Mouse (Mus musculus): ENCODE data around the gene Tectb. TPM values are rescaled to one million over a fixed set of nuclear protein-coding genes. Genes with fewer than 3 reads are reported as not detected.
"Not testable (repeated sequence)": the region's sequence is repeated elsewhere in the genome, so short reads cannot be mapped to it uniquely, and the experiment has no call there.

The Tectb gene
- polyA plus RNA-seq, 1 experiment from 2014 or later: 0.48 TPM

DNA sequence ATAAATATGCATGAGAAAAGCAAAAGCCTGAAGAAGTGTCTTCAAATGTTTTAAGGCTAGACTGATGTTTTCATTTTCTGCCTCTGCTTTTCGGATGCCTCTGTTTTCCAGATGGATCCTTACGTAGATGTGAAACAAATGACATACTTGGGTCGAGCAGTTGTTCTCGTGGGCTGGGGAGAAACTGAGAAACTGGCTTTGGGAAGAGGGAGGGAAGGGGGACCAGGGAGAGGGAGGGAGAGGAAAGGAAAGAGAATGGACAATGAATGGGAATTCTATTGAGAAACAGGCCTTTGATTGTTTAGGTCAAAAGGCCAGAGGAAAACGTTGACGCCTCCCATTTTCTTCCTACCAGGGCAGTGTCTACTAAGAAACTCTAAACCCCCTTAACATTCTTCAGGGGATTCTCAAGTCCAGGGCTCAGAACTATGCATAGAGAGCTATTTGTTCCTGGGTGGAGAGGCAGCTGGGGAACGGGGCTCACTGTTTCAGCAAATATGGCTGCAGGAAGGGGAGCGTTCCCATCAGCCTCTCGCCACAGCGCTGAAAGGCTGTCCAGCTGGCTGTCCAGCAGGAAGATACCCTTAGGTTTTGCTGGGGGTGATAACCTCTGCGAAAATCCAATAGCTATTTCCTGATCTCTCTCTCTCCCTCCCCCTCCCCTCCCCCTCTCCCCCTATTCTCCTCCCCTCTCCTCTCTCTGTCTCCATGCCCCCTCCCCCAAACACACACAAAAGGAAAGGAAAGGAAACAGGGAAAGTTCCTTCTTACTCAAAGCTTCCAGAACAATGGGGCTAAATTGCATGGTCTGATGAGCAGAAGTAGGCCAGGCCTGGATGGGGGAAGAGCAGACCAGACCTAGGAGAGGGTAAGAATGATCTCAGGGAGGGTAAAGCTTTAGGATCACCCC is 36.9 kb upstream of the Tectb start:
- Histone ChIP-seq H3K4me2 (ENCODE audit: low read depth, low read length) (no peak overlapping the region), H3K27me3 (ENCODE audit: control insufficient read depth, insufficient read depth, low read depth, low read length) (no peaks in the 10 kb centered on the region), H3K9me3 (ENCODE audit: control insufficient read depth, low read length) (no peaks in the 10 kb centered on the region), H3K36me3 (ENCODE audit: control insufficient read depth, insufficient read depth, low read length) (no peaks in the 10 kb centered on the region), H3K4me1 (replicated peaks; ENCODE audit: control insufficient read depth, insufficient read depth, low read length) (peaks cover 19% of the 10 kb centered on the region), H3K27ac (ENCODE audit: low read length) (peak overlapping the region; percentile 67; the same call in 1 of the 2 replicates), H3K4me3 (ENCODE audit: low read length) (no peak overlapping the region), H3K9ac (ENCODE audit: low read length) (no peak overlapping the region)
- ATAC-seq (ENCODE audit: low read depth): peak; percentile 51
- 39% methylated on average over 11 of the region's 11 CpGs for WGBS

DNA sequence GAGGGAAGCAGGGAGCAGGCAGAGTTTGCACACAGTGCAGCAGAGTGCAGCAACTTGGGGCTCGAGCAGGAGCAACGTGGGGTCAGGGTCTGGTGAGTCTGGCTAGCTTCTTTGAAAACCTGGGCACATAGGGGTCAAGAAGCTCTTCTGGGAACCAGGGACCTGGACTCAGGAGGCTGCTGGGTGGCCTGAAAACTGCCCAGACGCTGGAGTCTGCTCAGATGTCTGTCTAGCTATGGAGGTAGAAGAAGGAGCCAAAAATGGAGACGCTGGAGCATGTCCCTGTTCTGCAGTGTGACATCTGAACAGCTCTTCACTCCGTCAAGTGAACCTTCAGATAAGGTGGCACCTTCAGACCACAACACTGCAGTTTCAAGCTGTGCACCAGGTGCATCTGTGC is 35.8 kb upstream of the Tectb start:
- Histone ChIP-seq H3K4me3 (ENCODE audit: low read length) (no peak overlapping the region), H3K36me3 (ENCODE audit: control insufficient read depth, insufficient read depth, low read length) (no peaks in the 10 kb centered on the region), H3K27ac (ENCODE audit: low read length) (no peak overlapping the region), H3K9me3 (ENCODE audit: control insufficient read depth, low read length) (no peaks in the 10 kb centered on the region), H3K4me1 (replicated peaks; ENCODE audit: control insufficient read depth, insufficient read depth, low read length) (peaks cover 19% of the 10 kb centered on the region; the same call in 1 of the 2 replicates), H3K9ac (ENCODE audit: low read length) (no peak overlapping the region), H3K4me2 (ENCODE audit: low read depth, low read length) (no peak overlapping the region), H3K27me3 (ENCODE audit: control insufficient read depth, insufficient read depth, low read depth, low read length) (no peaks in the 10 kb centered on the region)
- 58% methylated on average over 5 of the region's 5 CpGs for WGBS
- ATAC-seq (ENCODE audit: low read depth): no peak

DNA sequence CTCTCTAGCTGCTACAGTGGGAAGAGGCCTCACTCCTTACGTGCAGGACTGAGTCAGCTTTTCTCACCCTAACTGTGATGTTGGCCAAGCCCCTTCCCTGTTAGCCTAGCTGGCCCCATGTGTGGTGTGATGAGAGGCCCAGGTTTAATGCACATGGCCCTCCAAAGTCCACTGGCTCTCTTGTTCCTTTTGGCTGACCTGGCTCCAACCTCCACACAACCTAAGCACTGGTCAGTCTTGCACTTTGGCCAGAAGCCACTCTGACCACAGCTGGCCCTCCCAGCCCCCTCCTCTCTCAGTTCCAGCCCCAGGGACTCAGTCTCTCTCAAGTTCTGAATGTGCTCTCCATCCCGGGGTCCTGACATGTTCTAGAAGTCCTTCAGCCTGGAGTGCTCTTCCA is 35.4 kb upstream of the Tectb start:
- H3K4me1 ChIP-seq (replicated peaks; ENCODE audit: control insufficient read depth, insufficient read depth, low read length): peaks cover 19% of the 10 kb centered on the region; the same call in 1 of the 2 replicates
- H3K4me3 ChIP-seq (ENCODE audit: low read length): no peak overlapping the region
- H3K27ac ChIP-seq (ENCODE audit: low read length): no peak overlapping the region
- 52% methylated on average over 2 of the region's 2 CpGs for WGBS
- no peak overlapping the region for H3K4me2 ChIP-seq (ENCODE audit: low read depth, low read length)
- H3K9me3 ChIP-seq (ENCODE audit: control insufficient read depth, low read length): no peaks in the 10 kb centered on the region
- H3K9ac ChIP-seq (ENCODE audit: low read length): no peak overlapping the region
- no peaks in the 10 kb centered on the region for H3K36me3 ChIP-seq (ENCODE audit: control insufficient read depth, insufficient read depth, low read length)
- ATAC-seq (ENCODE audit: low read depth): no peak; the same call in 1 of the 2 replicates
- no peaks in the 10 kb centered on the region for H3K27me3 ChIP-seq (ENCODE audit: control insufficient read depth, insufficient read depth, low read depth, low read length)

DNA sequence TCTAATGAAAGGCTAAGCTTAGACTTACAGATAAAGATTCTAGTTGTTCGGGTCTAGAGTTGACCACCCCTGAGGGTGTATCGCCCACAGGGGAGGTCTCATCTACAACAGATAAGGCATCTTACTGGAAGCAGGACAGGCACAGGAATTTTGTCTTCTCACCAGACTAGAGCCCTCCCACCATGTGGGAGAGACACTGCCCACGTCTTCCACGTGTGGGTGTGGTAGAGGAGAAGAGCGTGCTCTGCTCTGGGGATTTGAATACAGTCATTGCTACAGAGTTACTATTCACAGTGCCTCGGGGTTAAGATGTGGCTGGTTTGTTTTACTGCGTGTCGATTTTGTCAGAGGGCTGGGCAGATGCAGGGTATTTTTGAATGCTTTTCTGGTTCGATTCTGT is 33.0 kb upstream of the Tectb start:
- no peaks in the 10 kb centered on the region for H3K36me3 ChIP-seq (ENCODE audit: control insufficient read depth, insufficient read depth, low read length)
- no peaks in the 10 kb centered on the region for H3K9me3 ChIP-seq (ENCODE audit: control insufficient read depth, low read length)
- no peak overlapping the region for H3K4me3 ChIP-seq (ENCODE audit: low read length)
- 58% methylated on average over 9 of the region's 9 CpGs for WGBS
- no peak overlapping the region for H3K4me2 ChIP-seq (ENCODE audit: low read depth, low read length)
- H3K27ac ChIP-seq (ENCODE audit: low read length): no peak overlapping the region
- no peak for ATAC-seq (ENCODE audit: low read depth)
- no peak overlapping the region for H3K9ac ChIP-seq (ENCODE audit: low read length)
- H3K27me3 ChIP-seq (ENCODE audit: control insufficient read depth, insufficient read depth, low read depth, low read length): no peaks in the 10 kb centered on the region
- peaks cover 19% of the 10 kb centered on the region; the same call in 1 of the 2 replicates for H3K4me1 ChIP-seq (replicated peaks; ENCODE audit: control insufficient read depth, insufficient read depth, low read length)

DNA sequence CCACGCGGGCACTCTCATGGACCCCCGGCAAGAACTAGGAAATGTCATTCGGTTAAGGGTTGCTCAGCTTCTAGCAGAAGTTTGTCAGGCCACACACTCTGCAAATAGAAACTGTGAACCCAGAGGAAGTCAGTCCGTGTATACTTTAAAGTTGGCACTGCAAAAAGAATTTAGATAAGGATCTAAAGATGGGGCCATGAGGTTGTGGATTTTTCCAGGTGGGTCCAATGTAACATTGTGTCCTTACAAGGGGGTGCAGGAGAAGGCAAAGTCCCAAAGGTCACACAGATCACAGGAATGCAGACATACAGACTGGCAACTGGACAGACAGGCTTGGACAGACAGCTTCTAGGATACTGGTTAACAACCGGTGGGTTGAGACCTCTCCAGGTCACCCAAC is 32.4 kb upstream of the Tectb start:
- H3K27me3 ChIP-seq (ENCODE audit: control insufficient read depth, insufficient read depth, low read depth, low read length): no peaks in the 10 kb centered on the region
- H3K36me3 ChIP-seq (ENCODE audit: control insufficient read depth, insufficient read depth, low read length): no peaks in the 10 kb centered on the region
- H3K9ac ChIP-seq (ENCODE audit: low read length): no peak overlapping the region
- no peak overlapping the region for H3K4me3 ChIP-seq (ENCODE audit: low read length)
- H3K9me3 ChIP-seq (ENCODE audit: control insufficient read depth, low read length): no peaks in the 10 kb centered on the region
- H3K4me1 ChIP-seq (replicated peaks; ENCODE audit: control insufficient read depth, insufficient read depth, low read length): peaks cover 19% of the 10 kb centered on the region; the same call in 1 of the 2 replicates
- ATAC-seq (ENCODE audit: low read depth): no peak
- no peak overlapping the region for H3K4me2 ChIP-seq (ENCODE audit: low read depth, low read length)
- WGBS: 44% methylated on average over 6 of the region's 6 CpGs
- no peak overlapping the region for H3K27ac ChIP-seq (ENCODE audit: low read length)

DNA sequence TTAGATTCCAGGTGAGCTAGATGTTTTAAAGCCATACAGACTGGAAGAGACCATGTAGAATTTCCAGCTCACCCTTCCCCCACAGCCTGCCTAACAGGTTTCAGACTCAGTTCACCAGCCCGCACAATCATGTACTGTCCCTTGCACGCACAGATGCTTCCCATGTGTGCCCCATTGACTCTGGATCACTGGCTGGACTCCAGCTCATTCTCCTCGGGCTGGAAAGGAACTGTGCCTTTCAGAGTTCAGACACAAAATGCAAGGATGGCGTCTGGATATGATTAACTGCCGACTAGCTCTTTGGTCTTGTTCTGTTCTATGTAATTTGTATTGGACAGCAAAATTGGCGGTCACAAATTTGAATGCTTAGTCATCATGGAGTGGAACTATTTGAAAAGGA is 30.9 kb upstream of the Tectb start:
- ATAC-seq (ENCODE audit: low read depth): no peak
- Histone ChIP-seq H3K4me2 (ENCODE audit: low read depth, low read length) (no peak overlapping the region), H3K36me3 (ENCODE audit: control insufficient read depth, insufficient read depth, low read length) (no peaks in the 10 kb centered on the region), H3K9me3 (ENCODE audit: control insufficient read depth, low read length) (no peaks in the 10 kb centered on the region), H3K4me3 (ENCODE audit: low read length) (no peak overlapping the region), H3K9ac (ENCODE audit: low read length) (no peak overlapping the region), H3K27ac (ENCODE audit: low read length) (no peak overlapping the region), H3K4me1 (replicated peaks; ENCODE audit: control insufficient read depth, insufficient read depth, low read length) (peaks cover 10% of the 10 kb centered on the region; the same call in 1 of the 2 replicates), H3K27me3 (ENCODE audit: control insufficient read depth, insufficient read depth, low read depth, low read length) (no peaks in the 10 kb centered on the region)
- WGBS: 68% methylated on average over 6 of the region's 6 CpGs

DNA sequence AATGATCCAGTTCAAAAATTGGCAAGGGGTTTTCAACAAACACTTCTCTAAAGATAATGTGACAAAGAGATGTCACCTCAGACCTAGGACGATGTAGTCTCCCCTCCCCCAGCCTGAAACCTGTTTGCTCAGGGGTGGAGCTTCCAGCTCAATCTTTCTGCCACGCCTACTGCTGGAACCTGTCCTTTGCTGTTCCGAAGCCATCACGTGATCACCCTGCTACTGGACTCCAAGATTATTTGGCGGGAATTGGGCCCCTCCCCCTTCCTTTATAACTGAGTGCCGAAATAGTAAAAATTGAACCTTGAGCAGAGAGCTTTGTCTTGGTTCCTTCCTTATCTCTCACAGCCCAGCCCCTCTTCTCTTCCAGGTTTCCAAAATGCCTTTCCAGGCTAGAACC is 28.3 kb upstream of the Tectb start:
- H3K4me2 ChIP-seq (ENCODE audit: low read depth, low read length); H3K27ac ChIP-seq (ENCODE audit: low read length); H3K4me3 ChIP-seq (ENCODE audit: low read length); H3K36me3 ChIP-seq (ENCODE audit: control insufficient read depth, insufficient read depth, low read length); H3K9ac ChIP-seq (ENCODE audit: low read length); H3K9me3 ChIP-seq (ENCODE audit: control insufficient read depth, low read length); ATAC-seq (ENCODE audit: low read depth); H3K27me3 ChIP-seq (ENCODE audit: control insufficient read depth, insufficient read depth, low read depth, low read length); H3K4me1 ChIP-seq (replicated peaks; ENCODE audit: control insufficient read depth, insufficient read depth, low read length): not testable (repeated sequence)
- 48% methylated on average over 5 of the region's 6 CpGs for WGBS

DNA sequence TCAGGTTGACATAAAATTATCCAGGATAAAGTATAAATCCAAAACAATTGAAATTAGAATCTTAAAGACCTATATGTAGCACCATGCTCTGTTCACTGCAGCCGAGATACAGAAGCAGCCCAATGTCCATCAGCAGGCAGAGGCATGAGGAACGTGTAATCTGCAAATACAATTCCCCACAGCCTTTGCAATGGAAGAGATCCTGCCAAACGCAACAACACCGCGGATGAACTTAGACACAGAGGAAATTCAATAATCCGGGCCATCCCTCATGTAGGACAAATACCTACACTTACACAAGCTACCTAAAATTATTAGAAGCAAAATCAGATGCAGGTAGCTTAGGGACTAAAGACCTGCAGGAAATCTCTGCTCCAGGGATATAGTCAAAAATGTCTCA is 27.6 kb upstream of the Tectb start:
- ATAC-seq (ENCODE audit: low read depth): no peak
- Histone ChIP-seq H3K4me2 (ENCODE audit: low read depth, low read length) (no peak overlapping the region), H3K9me3 (ENCODE audit: control insufficient read depth, low read length) (no peaks in the 10 kb centered on the region), H3K27me3 (ENCODE audit: control insufficient read depth, insufficient read depth, low read depth, low read length) (no peaks in the 10 kb centered on the region), H3K36me3 (ENCODE audit: control insufficient read depth, insufficient read depth, low read length) (no peaks in the 10 kb centered on the region), H3K4me3 (ENCODE audit: low read length) (no peak overlapping the region), H3K9ac (ENCODE audit: low read length) (no peak overlapping the region), H3K4me1 (replicated peaks; ENCODE audit: control insufficient read depth, insufficient read depth, low read length) (no peaks in the 10 kb centered on the region), H3K27ac (ENCODE audit: low read length) (no peak overlapping the region)
- WGBS: 84% methylated on average over 6 of the region's 6 CpGs

DNA sequence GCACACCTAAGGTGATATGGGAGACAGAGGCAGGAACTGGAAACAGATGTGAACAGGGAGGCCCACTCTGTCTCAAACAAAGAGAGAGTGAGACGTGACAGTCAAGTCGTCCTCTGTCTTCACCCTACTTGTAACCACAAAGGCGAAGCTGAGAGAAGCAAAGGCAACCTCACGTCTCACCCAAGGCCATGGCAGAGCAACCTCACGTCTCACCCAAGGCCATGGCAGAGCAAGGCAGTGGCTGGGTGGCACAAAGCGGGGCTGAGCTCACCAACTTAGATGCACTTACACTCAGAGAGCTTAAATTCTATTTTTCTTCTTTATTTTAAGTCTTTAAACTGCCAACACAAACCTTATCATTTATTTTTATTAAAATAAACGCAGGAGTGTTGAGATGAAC is 23.5 kb upstream of the Tectb start:
- H3K4me1 ChIP-seq (replicated peaks; ENCODE audit: control insufficient read depth, insufficient read depth, low read length): peaks cover 3% of the 10 kb centered on the region; the same call in 1 of the 2 replicates
- H3K36me3 ChIP-seq (ENCODE audit: control insufficient read depth, insufficient read depth, low read length): no peaks in the 10 kb centered on the region
- no peak overlapping the region for H3K27ac ChIP-seq (ENCODE audit: low read length)
- no peak for ATAC-seq (ENCODE audit: low read depth)
- 80% methylated on average over 7 of the region's 7 CpGs for WGBS
- H3K4me3 ChIP-seq (ENCODE audit: low read length): no peak overlapping the region
- no peaks in the 10 kb centered on the region for H3K27me3 ChIP-seq (ENCODE audit: control insufficient read depth, insufficient read depth, low read depth, low read length)
- H3K9ac ChIP-seq (ENCODE audit: low read length): no peak overlapping the region
- no peaks in the 10 kb centered on the region for H3K9me3 ChIP-seq (ENCODE audit: control insufficient read depth, low read length)
- no peak overlapping the region for H3K4me2 ChIP-seq (ENCODE audit: low read depth, low read length)
